Comparison of ENCODE assay signal across 8 mouse cellular contexts in genomic region chr5:134445895-134446294, GRCm38 (mm10). TPM values are rescaled to one million over a fixed set of nuclear protein-coding genes. Genes with fewer than 3 reads are reported as not detected.
A peak's percentile ranks its signal among the peaks of the same experiment; 100 is the strongest.
DNase-seq lines count a peak whose midpoint lies in the region; ATAC-seq and TF ChIP-seq lines count a peak whose summit lies in the region.
"Had no signal": no experiment of that assay in that cellular context is flagged by ENCODE, and none has a peak within 500 bp of the region (broad histone marks: within the 10 kb centered on the region; RNA-seq: fewer than 3 reads in every experiment).

No protein-coding gene starts in this region.

- H3K27me3 ChIP-seq in hindbrain, embryonic 12.5 days: no peaks in the 10 kb centered on the region
- H3K27me3 ChIP-seq in hindbrain, postnatal 0 days (ENCODE audit: insufficient read depth, low read length): no peaks in the 10 kb centered on the region
- H3K27me3 ChIP-seq in E14TG2a.4 (ENCODE audit: insufficient read depth, low read length) (no peaks in the 10 kb centered on the region), ES-Bruce4 (ENCODE audit: control insufficient read depth, insufficient read depth, low read length, poor library complexity, severe bottlenecking) (no peaks in the 10 kb centered on the region)
- H3K27me3 ChIP-seq in limb, embryonic 10.5 days (ENCODE audit: low read depth, poor library complexity, severe bottlenecking): no peaks in the 10 kb centered on the region

- H3K27ac ChIP-seq in hindbrain, embryonic 12.5 days: peak overlapping the region; percentile 41
- H3K27ac ChIP-seq in hindbrain, postnatal 0 days: no peak overlapping the region
- H3K27ac ChIP-seq in ES-Bruce4 (ENCODE audit: insufficient read depth, low read length): peak overlapping the region; percentile 23
- peak overlapping the region; percentile 63; the same call in 1 of the 2 replicates for H3K27ac ChIP-seq in limb, embryonic 10.5 days
- H3K27ac ChIP-seq: left cerebral cortex, adult 2 months had no signal

- H3K4me1 ChIP-seq in hindbrain, embryonic 12.5 days: peaks cover 10% of the 10 kb centered on the region
- 0 out of 2 replicates have a peak, but pooled peaks cover 3% of the 10 kb centered on the region for H3K4me1 ChIP-seq in hindbrain, postnatal 0 days (ENCODE audit: insufficient read depth, low read length)
- H3K4me1 ChIP-seq in E14TG2a.4 (replicated peaks; ENCODE audit: low read depth, low read length): peaks cover 92% of the 10 kb centered on the region
- H3K4me1 ChIP-seq in ES-Bruce4 (ENCODE audit: control insufficient read depth, insufficient read depth, low read length): peaks cover 9% of the 10 kb centered on the region
- H3K4me1 ChIP-seq in limb, embryonic 10.5 days: peaks cover 24% of the 10 kb centered on the region

- H3K4me2 ChIP-seq in hindbrain, embryonic 12.5 days (replicated peaks): no peak overlapping the region
- H3K4me2 ChIP-seq in hindbrain, postnatal 0 days (ENCODE audit: low read depth, low read length): no peak overlapping the region

- intact Hi-C loops in left cerebral cortex, postnatal 14 days (cut with DNase I): no loop called here

- TF ChIP-seq EP300 in ES-Bruce4 (IDR thresholded peaks at IDR 0.05; ENCODE audit: insufficient read depth, low read depth, low read length): peak; percentile 36; the same call in 1 of the 2 replicates

- DNase-seq in hindbrain, postnatal 0 days (ENCODE audit: low spot score): no peak
- no peak for DNase-seq in limb, embryonic 10.5 days (ENCODE audit: low spot score)
- no peak for DNase-seq in layer of hippocampus, postnatal 14 days (ENCODE audit: low spot score in 2 of 2)
- no peak for DNase-seq in left cerebral cortex, postnatal 14 days (ENCODE audit: low spot score in 2 of 2)

- 69% methylated on average over 10 of the region's 10 CpGs for WGBS in hindbrain, embryonic 12.5 days
- 48% methylated on average over 10 of the region's 10 CpGs for WGBS in hindbrain, postnatal 0 days
- 68% methylated on average over 10 of the region's 10 CpGs for WGBS in limb, embryonic 10.5 days

- peaks cover 38% of the 10 kb centered on the region for H3K36me3 ChIP-seq in hindbrain, embryonic 12.5 days
- H3K36me3 ChIP-seq in hindbrain, postnatal 0 days (ENCODE audit: insufficient read depth, low read length): no peaks in the 10 kb centered on the region
- H3K36me3 ChIP-seq in E14TG2a.4 (ENCODE audit: insufficient read depth, low read length): peaks cover 57% of the 10 kb centered on the region
- no peaks in the 10 kb centered on the region for H3K36me3 ChIP-seq in ES-Bruce4 (ENCODE audit: control insufficient read depth, insufficient read depth, low read length, poor library complexity, severe bottlenecking)
- H3K36me3 ChIP-seq in limb, embryonic 10.5 days: peaks cover 84% of the 10 kb centered on the region

- no peak for ATAC-seq in hindbrain, embryonic 12.5 days (ENCODE audit: low FRiP score)
- ATAC-seq in hindbrain, postnatal 0 days: no peak; the same call in 1 of the 2 replicates

- H3K9me3 ChIP-seq in hindbrain, embryonic 12.5 days (replicated peaks): peaks cover 15% of the 10 kb centered on the region; the same call in 1 of the 2 replicates
- no peaks in the 10 kb centered on the region for H3K9me3 ChIP-seq in hindbrain, postnatal 0 days (ENCODE audit: low read length)
- H3K9me3 ChIP-seq in E14TG2a.4 (ENCODE audit: low read length) (peaks cover 25% of the 10 kb centered on the region), ES-Bruce4 (replicated peaks; ENCODE audit: control insufficient read depth, insufficient read depth, low read length, poor library complexity, severe bottlenecking) (no peaks in the 10 kb centered on the region)
- H3K9me3 ChIP-seq in limb, embryonic 10.5 days (replicated peaks): 0 out of 2 replicates have a peak, but pooled peaks cover 2% of the 10 kb centered on the region

- no peak overlapping the region for H3K4me3 ChIP-seq in hindbrain, embryonic 12.5 days
- no peak overlapping the region for H3K4me3 ChIP-seq in hindbrain, postnatal 0 days (ENCODE audit: low read length)
- H3K4me3 ChIP-seq in E14TG2a.4 (replicated peaks; ENCODE audit: low read length) (peak overlapping the region; percentile 45; the same call in 1 of the 2 replicates), ES-Bruce4 (ENCODE audit: low read depth, low read length) (no peak overlapping the region)
- no peak overlapping the region for H3K4me3 ChIP-seq in limb, embryonic 10.5 days
- H3K4me3 ChIP-seq: left cerebral cortex, adult 2 months had no signal

- TF ChIP-seq POLR2A in ES-Bruce4 (IDR thresholded peaks at IDR 0.05; ENCODE audit: insufficient read depth, low read length): no peak

- no peak for TF ChIP-seq CTCF in hindbrain, postnatal 0 days (IDR thresholded peaks at IDR 0.05; ENCODE audit: low read depth)
- TF ChIP-seq CTCF in E14TG2a.4 (conservative IDR thresholded peaks at IDR 0.05; ENCODE audit: low read length) (no peak), ES-Bruce4 (IDR thresholded peaks at IDR 0.05; ENCODE audit: low read depth, low read length) (no peak)

- no peak overlapping the region for H3K9ac ChIP-seq in hindbrain, embryonic 12.5 days
- no peak overlapping the region for H3K9ac ChIP-seq in hindbrain, postnatal 0 days (replicated peaks; ENCODE audit: low read length)
- H3K9ac ChIP-seq in ES-Bruce4 (ENCODE audit: low read depth, poor library complexity, severe bottlenecking): no peak overlapping the region

RNA-seq across cellular contexts. Expression of gene Gtf2ird1, which starts 10.6 kb away (rescaled TPM):
- 95.9 and 99.9 TPM in 2 replicates for polyA plus RNA-seq in hindbrain, embryonic 12.5 days (2016; fragmentation: Nextera tagmentation; extraction: Ambion mirVana)
- 46.4 and 54.4 TPM in 2 replicates for total RNA-seq in hindbrain, postnatal 0 days (2014; rRNA removed)
- polyA plus RNA-seq in hindbrain, postnatal 0 days (2015; fragmentation: Nextera tagmentation; extraction: Ambion mirVana): 52.7 and 57.7 TPM in 2 replicates
- polyA plus RNA-seq in ES-Bruce4 (2011; ENCODE audit: insufficient read depth, insufficient read length, low read depth, missing spikeins): 91.5 and 94.2 TPM in 2 replicates
- 131 and 153 TPM in 2 replicates for polyA plus RNA-seq in limb, embryonic 10.5 days (2016; fragmentation: Nextera tagmentation; extraction: Ambion mirVana)
- 10 to 100 TPM; 28.0 to 35.0 TPM for total RNA-seq in layer of hippocampus, postnatal 14 days (2021)
- 10 to 100 TPM; 36.4 to 43.8 TPM for total RNA-seq in left cerebral cortex, postnatal 14 days (2021)
